Mouse (Mus musculus) ES-Bruce4 (cell line): ENCODE results near the gene Gcnt1.

Experiments
- CTCF ChIP-seq: IDR thresholded peaks from one replicate; pipeline ENCODE4 v1.8.1; 2011; ENCODE audit warnings: low read depth, low read length
- POLR2A ChIP-seq: IDR thresholded peaks from one replicate; pipeline ENCODE4 v1.8.1; 2011; ENCODE audit warnings: low read length; ENCODE audit not compliant: insufficient read depth

DNA sequence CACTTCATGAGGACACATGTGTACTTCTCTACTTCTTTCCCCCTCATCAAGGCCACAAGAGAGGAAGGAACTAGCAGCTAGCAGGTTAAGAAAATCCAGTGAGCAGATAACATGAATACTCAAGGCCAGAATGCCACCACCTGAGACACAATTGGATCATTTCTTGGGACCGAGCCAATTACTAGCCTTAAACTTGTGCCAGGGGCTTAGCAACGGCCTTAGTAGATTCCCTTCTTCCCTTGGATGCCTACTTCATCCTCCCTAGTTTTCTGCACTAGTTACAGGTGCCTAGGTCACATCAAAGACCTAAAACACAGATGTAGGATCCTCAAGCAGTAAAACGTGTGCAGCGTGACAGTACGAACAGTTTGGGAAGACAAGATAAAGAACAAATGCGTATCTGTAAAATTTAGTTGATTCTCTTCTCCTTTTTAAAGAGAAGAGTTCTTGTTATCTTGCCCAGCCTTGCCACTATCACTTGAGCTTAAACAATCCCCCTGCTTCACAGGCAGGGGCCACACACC lies 44.7 kb downstream of the Gcnt1 start:
- no peak for TF ChIP-seq POLR2A
- no peak for TF ChIP-seq CTCF
